9 mouse cellular contexts compared by ENCODE assay signal in the genomic region with DNA sequence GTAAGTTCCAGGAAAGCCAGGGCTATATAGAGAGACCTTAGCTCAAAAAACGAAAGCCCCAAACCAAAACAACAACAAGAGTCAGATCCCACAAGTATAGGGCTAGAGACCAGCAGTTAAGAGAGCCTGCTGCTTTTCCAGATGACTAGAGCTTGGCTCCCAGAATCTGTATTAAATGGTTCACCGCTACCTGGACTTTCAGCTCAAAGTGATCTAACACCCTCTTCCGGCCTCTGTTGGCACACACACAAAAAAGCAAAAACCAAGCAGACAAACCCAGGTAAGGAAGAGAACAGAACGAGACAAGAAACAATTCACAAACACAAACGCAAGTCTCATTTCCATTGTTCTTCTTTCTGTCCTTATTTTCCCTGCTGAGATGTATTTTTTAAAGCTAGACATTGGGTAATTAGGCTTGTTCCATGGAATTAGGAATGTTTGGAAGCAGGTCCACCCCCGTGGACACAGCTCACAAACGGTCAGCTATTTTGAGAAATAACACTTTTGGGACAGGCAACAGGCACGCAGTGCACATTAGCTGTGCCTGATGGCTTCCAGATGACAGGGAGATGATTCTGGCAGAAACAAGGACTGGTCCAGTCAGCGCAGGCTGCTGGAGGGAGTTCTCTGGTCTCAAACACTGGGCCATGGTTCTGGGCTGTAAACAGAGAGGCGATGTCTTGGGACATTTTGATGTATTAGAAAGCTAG. TPM values are rescaled to one million over a fixed set of nuclear protein-coding genes. Genes with fewer than 3 reads are reported as not detected.
DNase-seq lines count a peak whose midpoint lies in the region; ATAC-seq and TF ChIP-seq lines count a peak whose summit lies in the region.
"Had no signal": no experiment of that assay in that cellular context is flagged by ENCODE, and none has a peak within 500 bp of the region (broad histone marks: within the 10 kb centered on the region; RNA-seq: fewer than 3 reads in every experiment).

No protein-coding gene starts in this region.

- peak; percentile 9 for DNase-seq in brain, adult 2 months (ENCODE audit: low read depth, low spot score)
- peak; percentile 63 for DNase-seq in gastrocnemius, postnatal 14 days
- peak; percentile 80 for DNase-seq in kidney, adult 2 months
- peak; percentile 26 for DNase-seq in lung, adult 2 months
- no peak for DNase-seq in thymus, postnatal 25 days
- no peak for DNase-seq in cerebellum, adult 9-10 months
- DNase-seq in forebrain, embryonic 14.5 days (ENCODE audit: low spot score) = no peak

- H3K9me3 ChIP-seq in forebrain, embryonic 14.5 days (replicated peaks; ENCODE audit: control insufficient read depth, low read length) = no peaks in the 10 kb centered on the region

- 28% methylated on average over 10 of the region's 10 CpGs for WGBS in kidney, adult 2 months
- 55% methylated on average over 10 of the region's 10 CpGs for WGBS in lung, adult 2 months
- 65% methylated on average over 10 of the region's 10 CpGs for WGBS in forebrain, embryonic 14.5 days

- no peak overlapping the region for H3K9ac ChIP-seq in forebrain, embryonic 14.5 days (ENCODE audit: low read length)

- H3K36me3 ChIP-seq in kidney, adult 2 months (ENCODE audit: control insufficient read depth, insufficient read depth, low read length) = no peaks in the 10 kb centered on the region
- H3K36me3 ChIP-seq in forebrain, embryonic 14.5 days (ENCODE audit: control insufficient read depth, insufficient read depth, low read length) = no peaks in the 10 kb centered on the region

- TF ChIP-seq CTCF in kidney, adult 2 months (conservative IDR thresholded peaks at IDR 0.05; ENCODE audit: insufficient read depth, insufficient read length, low read depth, low read length) = no peak
- no peak for TF ChIP-seq CTCF in lung, adult 2 months (IDR thresholded peaks at IDR 0.05; ENCODE audit: insufficient read depth, low read length)

- peak overlapping the region; percentile 45; the same call in 1 of the 2 replicates for H3K27ac ChIP-seq in kidney, adult 2 months (ENCODE audit: insufficient read depth, low read depth, low read length)
- H3K27ac ChIP-seq in forebrain, embryonic 14.5 days (ENCODE audit: low read depth, low read length) = no peak overlapping the region
- H3K27ac ChIP-seq: left cerebral cortex, adult 2 months had no signal

- ATAC-seq in megakaryocyte progenitor cell, adult 5-6 weeks (replicated peaks; ENCODE audit: poor library complexity) = no peak
- no peak for ATAC-seq in forebrain, embryonic 14.5 days

- intact Hi-C loops in gastrocnemius, postnatal 14 days (cut with DNase I; ENCODE audit: low total_unique reads) = no loop called here

- H3K27me3 ChIP-seq in kidney, adult 2 months (replicated peaks; ENCODE audit: control insufficient read depth, insufficient read depth, low read length) = no peaks in the 10 kb centered on the region
- no peaks in the 10 kb centered on the region for H3K27me3 ChIP-seq in forebrain, embryonic 14.5 days (replicated peaks; ENCODE audit: control insufficient read depth, insufficient read depth, low read length)

- peaks cover 7% of the 10 kb centered on the region; the same call in 1 of the 2 replicates for H3K4me1 ChIP-seq in kidney, adult 2 months (ENCODE audit: control insufficient read depth, insufficient read depth, low read length)
- no peaks in the 10 kb centered on the region for H3K4me1 ChIP-seq in lung, adult 2 months (ENCODE audit: control insufficient read depth, insufficient read depth, low read length)
- H3K4me1 ChIP-seq in forebrain, embryonic 14.5 days (ENCODE audit: control insufficient read depth, insufficient read depth, low read length) = no peaks in the 10 kb centered on the region

- TF ChIP-seq POLR2A in kidney, adult 2 months (IDR thresholded peaks at IDR 0.05; ENCODE audit: low read depth, low read length) = no peak
- no peak for TF ChIP-seq POLR2A in lung, adult 2 months (IDR thresholded peaks at IDR 0.05; ENCODE audit: borderline replicate concordance, extremely low read depth, low read depth, low read length)

- H3K4me2 ChIP-seq in forebrain, embryonic 14.5 days (ENCODE audit: low read length) = no peak overlapping the region

- no peak overlapping the region for H3K4me3 ChIP-seq in kidney, adult 2 months (ENCODE audit: insufficient read depth, low read depth, low read length)
- no peak overlapping the region for H3K4me3 ChIP-seq in lung, adult 2 months (replicated peaks; ENCODE audit: extremely low read depth, low read depth, low read length)
- H3K4me3 ChIP-seq in forebrain, embryonic 14.5 days (ENCODE audit: low read depth, low read length) = no peak overlapping the region
- H3K4me3 ChIP-seq: left cerebral cortex, adult 2 months had no signal

RNA-seq across cellular contexts. Expression of gene Plg, which starts 33.9 kb away (rescaled TPM):
- not detected for total RNA-seq in gastrocnemius, postnatal 14 days (2021)
- 0.03 and 0.07 TPM in 2 replicates for polyA plus RNA-seq in kidney, adult 2 months (2012; rRNA removed)
- 0.27 and 0.59 TPM in 2 replicates for polyA plus RNA-seq in lung, adult 2 months (2012; rRNA removed)
- total RNA-seq in megakaryocyte progenitor cell, adult 5-6 weeks (2015) = 0.27 TPM in 1 of 2 replicates, not detected in the other
- total RNA-seq in megakaryocyte progenitor cell, adult 5-6 weeks (2017) = not detected in 2 replicates
- polyA plus RNA-seq in forebrain, embryonic 14.5 days (2014; fragmentation: Nextera tagmentation; extraction: Ambion mirVana) = not detected in 2 replicates

Comparison
In these comparisons a context has a peak if more than half of its experiments do, and no peak if none do; other contexts are left out.
1. DNase-seq: peak in brain, adult 2 months (single experiment), gastrocnemius, postnatal 14 days (single experiment), kidney, adult 2 months (single experiment) and lung, adult 2 months (single experiment); none in thymus, postnatal 25 days (single experiment), cerebellum, adult 9-10 months (single experiment) and forebrain, embryonic 14.5 days (single experiment).